Mouse (Mus musculus) hindbrain, postnatal 0 days (tissue): ENCODE measurements around the gene Phlpp1. TPM values are rescaled to one million over a fixed set of nuclear protein-coding genes. Genes with fewer than 3 reads are reported as not detected.
A peak's percentile ranks its signal among the peaks of the same experiment; 100 is the strongest.

Source experiments
- ATAC-seq: fragments of 200-750 bp; cut with Nextera tagmentation; 2 replicates; pipeline ENCODE4 v1.8.0; 2017; ENCODE audit warnings: mild to moderate bottlenecking, moderate TSS enrichment, moderate library complexity
- DNase-seq: peaks from one replicate; pipeline ENCODE4 v3.0.0-alpha.2; 2015; ENCODE audit warnings: low spot score
- H3K27ac ChIP-seq: fragments of 300-500 bp; sonication (generic); 2 replicates; pipeline ENCODE4 v1.5.1; 2014; ENCODE audit warnings: mild to moderate bottlenecking
- H3K27me3 ChIP-seq: fragments of 300-500 bp; sonication (generic); 2 replicates; pipeline ENCODE4 v1.6.1; 2014; ENCODE audit warnings: low read length, mixed read lengths; ENCODE audit not compliant: insufficient read depth
- H3K36me3 ChIP-seq: fragments of 300-500 bp; sonication (generic); 2 replicates; pipeline ENCODE4 v1.6.1; 2014; ENCODE audit warnings: low read length, mixed read lengths; ENCODE audit not compliant: insufficient read depth
- H3K4me1 ChIP-seq: fragments of 300-500 bp; sonication (generic); 2 replicates; pipeline ENCODE4 v1.6.1; 2014; ENCODE audit warnings: antibody characterized with exemption, low read length, mixed read lengths; ENCODE audit not compliant: insufficient read depth
- H3K4me2 ChIP-seq: fragments of 300-500 bp; sonication (generic); 2 replicates; pipeline ENCODE4 v1.6.1; 2014; ENCODE audit warnings: low read depth, mild to moderate bottlenecking, low read length, moderate library complexity, mixed read lengths
- H3K4me3 ChIP-seq: fragments of 300-500 bp; sonication (generic); 2 replicates; pipeline ENCODE4 v1.5.1; 2014; ENCODE audit warnings: low read length
- H3K9ac ChIP-seq: fragments of 300-500 bp; sonication (generic); replicated peaks from 2 replicates; pipeline ENCODE4 v1.6.1; 2014; ENCODE audit warnings: mild to moderate bottlenecking, low read length, moderate library complexity, mixed read lengths
- H3K9me3 ChIP-seq: fragments of 300-500 bp; sonication (generic); 2 replicates; pipeline ENCODE4 v1.6.1; 2016; ENCODE audit warnings: low read length, mixed read lengths
- CTCF ChIP-seq: IDR thresholded peaks from 2 replicates; pipeline ENCODE4 v1.5.1; 2016; ENCODE audit warnings: antibody characterized with exemption, control low read depth, low read depth
- WGBS: fragments of 180-500 bp; shearing (Covaris S2); extraction: QIAGEN DNeasy Blood & Tissue Kit; methylation state at CpG from one replicate; pipeline ENCODE4 v1.1.7; 2014; 5-methylcytosine and 5-hydroxymethylcytosine counted together
- polyA plus RNA-seq: library from polyadenylated mRNA; unstranded; fragments of >200 nt; fragmentation: Nextera tagmentation; extraction: Ambion mirVana; gene quantifications from 2 replicates; pipeline ENCODE4 v1.2.1, GENCODE M21; 2015
- total RNA-seq: library from RNA; depleted of rRNA; stranded (reverse); fragments of >200 nt; gene quantifications from 2 replicates; pipeline ENCODE4 v1.2.3, GENCODE M21; 2014

Gene Phlpp1
- total and polyA plus RNA-seq, 2 experiments from 2014 or later: 6.0 to 38.0 TPM

DNA sequence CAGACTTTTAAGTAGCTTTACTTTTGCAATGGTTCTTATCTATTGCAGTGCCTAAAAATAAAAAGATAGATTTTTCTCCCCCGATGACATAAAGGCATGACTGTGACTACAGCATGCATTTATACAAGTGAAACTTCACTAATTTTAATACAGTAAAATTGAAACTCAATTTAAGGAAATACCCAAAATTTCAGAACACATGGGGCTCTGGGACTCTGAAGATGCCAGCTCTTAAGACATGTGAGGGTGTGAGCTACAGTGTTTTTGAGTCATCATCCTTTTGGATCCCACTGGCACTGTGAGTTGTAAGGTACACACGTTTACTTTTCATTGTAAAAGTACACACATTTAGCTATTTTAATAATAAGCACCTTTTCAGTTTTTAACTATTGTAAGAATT lies 173.7 kb downstream of the Phlpp1 start:
- 95% methylated on average over 2 of the region's 2 CpGs for WGBS
- Histone ChIP-seq H3K36me3 (peaks cover 23% of the 10 kb centered on the region), H3K4me3 (no peak overlapping the region), H3K27ac (no peak overlapping the region), H3K27me3 (no peaks in the 10 kb centered on the region), H3K9ac (no peak overlapping the region), H3K4me1 (no peaks in the 10 kb centered on the region), H3K4me2 (no peak overlapping the region), H3K9me3 (no peaks in the 10 kb centered on the region)
- no peak for TF ChIP-seq CTCF
- DNase-seq (no peak), ATAC-seq (no peak)

DNA sequence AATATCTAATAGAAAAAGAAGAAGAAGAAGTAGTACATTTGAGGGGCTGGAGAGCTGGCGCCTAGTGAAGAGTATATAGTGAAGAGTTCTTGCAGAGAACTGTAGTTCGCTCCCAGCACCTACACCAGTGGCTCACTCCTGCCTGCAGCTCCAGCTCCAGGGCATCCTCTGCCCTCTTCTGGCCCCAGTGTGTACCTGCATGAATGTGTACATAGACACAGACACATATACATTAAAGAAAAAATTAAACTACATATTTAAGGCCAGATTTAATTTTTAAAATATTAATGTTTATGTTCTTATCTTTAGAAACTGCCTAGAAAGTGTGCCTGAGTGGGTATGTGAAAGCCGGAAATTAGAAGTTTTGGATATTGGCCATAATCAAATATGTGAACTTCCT lies 175.2 kb downstream of the Phlpp1 start:
- no peaks in the 10 kb centered on the region for H3K9me3 ChIP-seq
- H3K4me3 ChIP-seq: no peak overlapping the region
- no peak for ATAC-seq
- no peaks in the 10 kb centered on the region for H3K27me3 ChIP-seq
- DNase-seq: no peak
- peak; percentile 32 for TF ChIP-seq CTCF
- no peak overlapping the region for H3K9ac ChIP-seq
- 95% methylated on average over 3 of the region's 3 CpGs for WGBS
- H3K4me1 ChIP-seq: no peaks in the 10 kb centered on the region
- no peak overlapping the region for H3K4me2 ChIP-seq
- H3K36me3 ChIP-seq: peaks cover 29% of the 10 kb centered on the region
- no peak overlapping the region for H3K27ac ChIP-seq

DNA sequence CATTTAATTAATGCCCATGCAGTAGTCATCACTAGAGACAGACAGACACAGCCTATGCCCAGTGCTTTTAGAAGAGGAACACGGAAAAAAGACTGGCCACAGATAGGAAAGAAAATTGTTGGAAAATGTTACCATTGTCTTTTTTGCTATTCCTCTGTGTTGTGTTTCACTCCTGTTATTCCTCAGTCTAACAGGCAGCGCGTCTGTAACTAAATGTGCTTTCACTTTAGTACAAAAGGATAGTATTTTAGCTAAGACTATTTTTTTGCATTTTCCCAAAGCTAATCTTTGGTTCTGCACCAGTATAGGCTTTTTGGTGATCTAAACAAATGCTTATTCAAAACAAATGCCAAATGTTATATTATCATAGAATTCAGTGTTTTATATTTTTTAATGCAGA lies 177.6 kb downstream of the Phlpp1 start:
- no peak overlapping the region for H3K4me3 ChIP-seq
- no peaks in the 10 kb centered on the region for H3K27me3 ChIP-seq
- no peak overlapping the region for H3K27ac ChIP-seq
- no peak overlapping the region for H3K9ac ChIP-seq
- peaks cover 19% of the 10 kb centered on the region for H3K36me3 ChIP-seq
- no peaks in the 10 kb centered on the region for H3K9me3 ChIP-seq
- no peaks in the 10 kb centered on the region for H3K4me1 ChIP-seq
- DNase-seq (no peak), ATAC-seq (no peak)
- WGBS: 89% methylated on average over 3 of the region's 3 CpGs
- no peak for TF ChIP-seq CTCF
- H3K4me2 ChIP-seq: no peak overlapping the region

DNA sequence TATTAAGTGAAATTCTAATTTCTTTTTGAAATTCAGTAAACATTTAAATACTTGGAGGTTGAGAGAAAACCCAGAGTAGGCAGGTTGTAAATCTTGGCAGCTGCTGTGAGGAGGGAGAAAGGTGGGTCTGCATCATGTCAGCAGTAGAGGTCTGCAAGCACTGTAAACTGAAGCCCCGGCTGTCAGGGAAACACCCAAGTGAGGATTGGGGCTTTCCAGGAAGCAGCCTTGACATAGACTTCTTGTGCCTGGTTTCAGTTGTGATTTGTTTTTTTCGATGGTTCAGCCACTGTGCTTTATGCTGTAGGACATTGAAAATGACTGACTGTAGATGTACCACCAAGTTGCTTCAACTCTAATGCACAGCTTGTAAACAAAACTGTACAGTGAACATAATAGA lies 180.0 kb downstream of the Phlpp1 start:
- ATAC-seq (no peak), DNase-seq (no peak)
- H3K4me1 ChIP-seq: no peaks in the 10 kb centered on the region
- H3K4me2 ChIP-seq: no peak overlapping the region
- peaks cover 6% of the 10 kb centered on the region for H3K36me3 ChIP-seq
- TF ChIP-seq CTCF: no peak
- H3K27me3 ChIP-seq: no peaks in the 10 kb centered on the region
- H3K4me3 ChIP-seq: no peak overlapping the region
- WGBS: 78% methylated on average over 2 of the region's 2 CpGs
- no peak overlapping the region for H3K27ac ChIP-seq
- no peak overlapping the region for H3K9ac ChIP-seq
- no peaks in the 10 kb centered on the region for H3K9me3 ChIP-seq

DNA sequence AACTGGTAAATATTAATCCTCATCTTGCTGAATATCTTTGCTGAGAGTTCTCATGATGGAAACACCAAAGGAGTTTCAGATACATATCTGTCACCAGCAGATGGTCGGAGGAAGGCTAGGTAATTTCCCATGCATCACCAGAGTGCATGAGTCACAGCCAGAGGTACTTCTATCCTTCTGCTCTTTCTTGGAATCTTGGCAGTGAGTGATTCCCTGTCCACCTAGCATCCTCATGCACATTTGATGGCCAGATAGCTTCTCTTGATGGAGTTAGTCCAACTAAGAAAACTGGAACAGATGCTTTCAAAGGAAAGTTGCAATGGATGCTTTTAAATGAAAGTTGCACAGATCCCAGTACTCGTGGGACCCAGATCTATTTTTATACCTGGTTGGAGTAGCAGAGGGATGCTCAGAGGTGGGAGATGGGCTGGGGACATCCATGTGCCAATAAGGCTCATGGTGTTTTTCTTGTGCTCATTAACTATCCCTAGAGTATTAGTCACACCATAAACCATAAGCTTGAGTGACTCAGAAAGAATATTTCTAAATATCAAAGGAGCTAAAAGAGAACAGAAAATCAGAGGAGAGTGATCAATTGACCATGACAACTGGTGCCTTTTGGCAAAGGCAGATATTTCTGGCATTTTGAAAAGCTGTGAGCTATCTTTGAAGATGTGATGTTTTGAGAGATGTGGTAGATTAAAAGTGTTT lies 181.4 kb downstream of the Phlpp1 start:
- H3K9me3 ChIP-seq: no peaks in the 10 kb centered on the region
- no peak overlapping the region for H3K4me3 ChIP-seq
- no peak overlapping the region for H3K4me2 ChIP-seq
- DNase-seq (peak; percentile 19), ATAC-seq (no peak)
- H3K9ac ChIP-seq: no peak overlapping the region
- TF ChIP-seq CTCF: no peak
- H3K27ac ChIP-seq: no peak overlapping the region
- no peaks in the 10 kb centered on the region for H3K27me3 ChIP-seq
- 75% methylated on average over 2 of the region's 2 CpGs for WGBS
- peaks cover 6% of the 10 kb centered on the region for H3K36me3 ChIP-seq
- H3K4me1 ChIP-seq: no peaks in the 10 kb centered on the region

DNA sequence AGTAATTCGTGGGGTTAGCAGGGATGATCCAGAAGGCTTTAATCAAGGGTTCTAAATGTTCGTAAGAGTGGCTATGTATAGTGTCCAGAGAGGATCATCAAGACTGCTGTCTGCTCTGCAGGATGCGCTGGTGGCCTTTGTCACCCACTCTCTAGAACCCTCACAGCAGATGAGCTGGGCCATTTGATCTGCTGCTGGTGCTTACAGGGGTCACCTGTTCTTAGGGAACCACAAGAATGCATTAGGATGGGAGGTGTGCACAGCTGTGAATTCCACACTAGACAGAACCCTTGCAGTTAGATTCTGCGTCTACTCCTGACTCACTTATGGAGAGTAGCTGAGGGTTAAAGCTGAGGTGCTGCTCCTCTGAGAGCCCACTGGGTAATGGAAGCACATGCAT lies 182.4 kb downstream of the Phlpp1 start:
- no peak for TF ChIP-seq CTCF
- no peak for ATAC-seq
- no peak overlapping the region for H3K9ac ChIP-seq
- H3K4me2 ChIP-seq: no peak overlapping the region
- H3K36me3 ChIP-seq: peaks cover 6% of the 10 kb centered on the region
- WGBS: 92% methylated on average over 4 of the region's 4 CpGs
- no peaks in the 10 kb centered on the region for H3K9me3 ChIP-seq
- DNase-seq: no peak
- H3K4me3 ChIP-seq: no peak overlapping the region
- H3K27ac ChIP-seq: no peak overlapping the region
- H3K27me3 ChIP-seq: no peaks in the 10 kb centered on the region
- no peaks in the 10 kb centered on the region for H3K4me1 ChIP-seq

DNA sequence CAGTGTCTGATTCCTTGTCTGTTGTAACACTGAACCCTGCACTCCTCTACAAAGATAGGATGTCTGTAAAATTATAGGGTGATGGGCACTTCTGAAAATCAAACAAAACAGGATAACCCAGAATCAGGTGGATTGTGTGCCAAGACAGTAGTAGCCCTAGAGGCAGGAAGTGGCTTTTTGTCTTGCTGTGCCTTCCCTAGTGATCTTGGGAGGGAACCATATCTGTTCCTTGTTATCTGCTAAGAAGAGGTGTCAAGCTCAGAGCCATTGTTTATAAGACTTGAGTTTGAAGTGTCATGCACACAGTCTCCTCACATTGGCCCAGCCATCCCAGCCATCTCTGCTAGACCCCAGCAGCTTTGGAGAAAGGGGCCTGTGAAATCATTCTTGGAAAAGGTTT lies 187.9 kb downstream of the Phlpp1 start:
- H3K9ac ChIP-seq: no peak overlapping the region
- H3K4me3 ChIP-seq: no peak overlapping the region
- H3K36me3 ChIP-seq: no peaks in the 10 kb centered on the region
- TF ChIP-seq CTCF: no peak
- ATAC-seq (no peak), DNase-seq (no peak)
- H3K27ac ChIP-seq: no peak overlapping the region
- no peaks in the 10 kb centered on the region for H3K4me1 ChIP-seq
- no peaks in the 10 kb centered on the region for H3K27me3 ChIP-seq
- H3K9me3 ChIP-seq: no peaks in the 10 kb centered on the region
- H3K4me2 ChIP-seq: no peak overlapping the region
